Mouse (Mus musculus): Measurements from ENCODE around the gene Elane. TPM values are rescaled to one million over a fixed set of nuclear protein-coding genes. Genes with fewer than 3 reads are reported as not detected.

The Elane gene
- total RNA-seq, 2 experiments from 2014 or later, result not detected

GRCm38 (mm10) chr10:79924998-79925784 lies 39.1 kb downstream of the Elane start:
- peak; percentile 91 to 95 for DNase-seq (ENCODE audit: low spot score in 2 of 2)
- intact Hi-C loops (cut with DNase I), result loop anchor here (1.0 to 5.0 kb wide), 5 partner anchors 29 to 90 kb away; no protein-coding TSS in a partner anchor

GRCm38 (mm10) chr10:79925785-79926490 lies 39.9 kb downstream of the Elane start:
- no peak for DNase-seq (ENCODE audit: low spot score in 2 of 2)
- intact Hi-C loops (cut with DNase I), result loop anchor here (1.0 to 2.0 kb wide), 4 partner anchors 28 to 91 kb away; no protein-coding TSS in a partner anchor

- DNase-seq (ENCODE audit: low spot score in 2 of 2), result peak; percentile 87 to 90
- intact Hi-C loops (cut with DNase I), result no loop called here
Measured at GRCm38 (mm10) chr10:79926491-79927323, 40.7 kb downstream of the Elane start, which contains the start of gene Arid3a. Gene Arid3a, plus strand, starts transcription at chr10:79927043.

- intact Hi-C loops (cut with DNase I), result no loop called here
- peak; percentile 55 to 68 for DNase-seq (ENCODE audit: low spot score in 2 of 2)
Measured at GRCm38 (mm10) chr10:79927324-79928029, 41.4 kb downstream of the Elane start.

GRCm38 (mm10) chr10:79928030-79928694 lies 42.1 kb downstream of the Elane start:
- no peak for DNase-seq (ENCODE audit: low spot score in 2 of 2)
- intact Hi-C loops (cut with DNase I), result no loop called here

- no peak for DNase-seq (ENCODE audit: low spot score in 2 of 2)
- intact Hi-C loops (cut with DNase I), result no loop called here
Measured at GRCm38 (mm10) chr10:79928907-79929701, 43.1 kb downstream of the Elane start.

- DNase-seq (ENCODE audit: low spot score in 2 of 2), result no peak
Measured at GRCm38 (mm10) chr10:79929967-79930825, 44.1 kb downstream of the Elane start.

GRCm38 (mm10) chr10:79930826-79931186 lies 44.8 kb downstream of the Elane start:
- intact Hi-C loops (cut with DNase I), result no loop called here
- no peak for DNase-seq (ENCODE audit: low spot score in 2 of 2)

More at GRCm38 (mm10) chr10:79929967-79930825, 44.1 kb downstream of the Elane start:
- intact Hi-C loops (cut with DNase I), result no loop called here

GRCm38 (mm10) chr10:79931797-79932196 lies 45.8 kb downstream of the Elane start:
- no peak for DNase-seq (ENCODE audit: low spot score in 2 of 2)
- intact Hi-C loops (cut with DNase I), result no loop called here

- intact Hi-C loops (cut with DNase I), result no loop called here
- DNase-seq (ENCODE audit: low spot score in 2 of 2), result no peak
Measured at GRCm38 (mm10) chr10:79932736-79933135, 46.7 kb downstream of the Elane start.

GRCm38 (mm10) chr10:79933145-79933679 lies 47.2 kb downstream of the Elane start:
- no peak for DNase-seq (ENCODE audit: low spot score in 2 of 2)
- intact Hi-C loops (cut with DNase I), result no loop called here

GRCm38 (mm10) chr10:79933861-79934260 lies 47.8 kb downstream of the Elane start:
- intact Hi-C loops (cut with DNase I), result no loop called here
- no peak for DNase-seq (ENCODE audit: low spot score in 2 of 2)

GRCm38 (mm10) chr10:79934272-79934721 lies 48.2 kb downstream of the Elane start:
- DNase-seq (ENCODE audit: low spot score in 2 of 2), result peak; percentile 60 to 65
- intact Hi-C loops (cut with DNase I), result no loop called here

- intact Hi-C loops (cut with DNase I), result no loop called here
- no peak for DNase-seq (ENCODE audit: low spot score in 2 of 2)
Measured at GRCm38 (mm10) chr10:79934794-79935569, 48.9 kb downstream of the Elane start.

- intact Hi-C loops (cut with DNase I), result no loop called here
Measured at GRCm38 (mm10) chr10:79936284-79936910, 50.4 kb downstream of the Elane start.

More at GRCm38 (mm10) chr10:79936284-79936910, 50.4 kb downstream of the Elane start:
- no peak for DNase-seq (ENCODE audit: low spot score in 2 of 2)

Data from left cerebral cortex, postnatal 36 days (tissue).